Mouse (Mus musculus) c-Kit-positive CD71-negative TER-119-negative erythroid progenitor cells, embryonic 14.5 days (primary cell): ENCODE measurements around the gene Fev.
A peak's percentile ranks its signal among the peaks of the same experiment; 100 is the strongest.

Source experiments
- DNase-seq: peaks from one replicate; pipeline ENCODE4 v3.0.0-alpha.2; 2013; ENCODE audit warnings: low read depth

Fev gene

DNA sequence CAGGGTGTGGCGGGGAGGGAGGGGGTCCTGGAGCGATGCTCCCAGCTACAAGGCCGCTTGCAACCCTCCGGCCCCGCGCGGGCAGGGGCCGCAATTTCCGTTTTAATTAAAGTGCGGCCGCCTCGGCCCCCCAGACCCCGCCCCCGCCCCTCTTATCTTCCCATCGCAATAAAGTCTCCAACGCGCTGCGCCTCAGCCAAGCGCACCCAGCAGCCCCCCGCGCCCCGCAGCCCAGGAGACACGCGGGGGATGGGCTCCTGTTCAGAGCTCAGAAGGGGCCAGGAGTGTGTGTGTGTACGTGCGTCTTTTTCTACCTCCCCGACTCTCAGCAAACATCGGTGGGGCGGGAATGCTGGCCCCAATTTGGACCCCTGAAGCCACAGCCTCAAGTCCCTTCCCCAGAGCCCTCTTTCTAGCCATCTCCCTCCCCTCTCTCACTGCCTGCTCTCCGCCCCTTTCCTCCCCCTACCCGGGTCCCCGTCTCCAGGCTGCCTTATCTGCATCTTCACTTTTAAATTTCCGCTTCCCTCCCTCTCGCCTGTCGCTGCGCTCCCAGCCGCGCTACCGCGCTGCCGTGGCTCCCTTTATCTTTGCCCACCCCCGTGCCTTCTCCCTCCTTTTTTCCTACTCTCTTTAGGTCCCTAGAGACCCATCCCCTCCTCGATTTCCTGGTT is at the start of gene Fev:
Fev (minus strand) TSS at position 51 of the 674 bp plus-strand sequence.
- no peak for DNase-seq

DNA sequence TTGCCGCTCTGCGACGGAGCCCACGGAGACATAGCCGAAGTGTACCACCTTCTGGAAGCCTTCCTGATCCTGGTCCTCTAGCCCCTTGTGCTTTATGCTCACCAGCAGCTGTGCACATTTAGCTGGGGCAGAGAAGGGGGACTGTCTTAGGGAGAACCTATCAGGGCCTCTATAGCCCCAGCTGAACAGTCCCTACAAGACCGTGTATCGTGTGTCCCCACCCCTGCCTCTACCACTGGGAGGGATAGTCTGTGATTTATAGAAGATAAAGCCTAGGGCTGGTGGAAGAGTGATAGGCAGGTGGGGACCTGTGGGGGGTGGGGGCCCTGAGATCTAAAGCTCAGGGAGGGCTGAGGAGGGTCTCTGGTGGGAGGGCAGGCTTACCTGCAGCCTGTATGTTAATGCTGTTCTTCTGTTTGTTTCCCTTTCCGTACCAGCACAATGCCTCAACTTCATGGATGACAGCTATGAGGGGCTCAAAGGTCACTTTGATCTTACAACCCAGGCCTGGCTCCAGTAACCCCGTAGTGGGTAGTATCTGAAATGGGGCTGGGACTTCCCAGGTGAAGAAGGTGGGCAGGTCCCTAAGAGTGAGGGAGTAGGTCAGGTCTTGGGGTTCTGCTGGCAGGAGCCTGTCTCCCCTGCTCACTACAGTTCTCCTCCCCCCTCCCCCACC is 42.5 kb upstream of the Fev start:
- DNase-seq, result no peak

DNA sequence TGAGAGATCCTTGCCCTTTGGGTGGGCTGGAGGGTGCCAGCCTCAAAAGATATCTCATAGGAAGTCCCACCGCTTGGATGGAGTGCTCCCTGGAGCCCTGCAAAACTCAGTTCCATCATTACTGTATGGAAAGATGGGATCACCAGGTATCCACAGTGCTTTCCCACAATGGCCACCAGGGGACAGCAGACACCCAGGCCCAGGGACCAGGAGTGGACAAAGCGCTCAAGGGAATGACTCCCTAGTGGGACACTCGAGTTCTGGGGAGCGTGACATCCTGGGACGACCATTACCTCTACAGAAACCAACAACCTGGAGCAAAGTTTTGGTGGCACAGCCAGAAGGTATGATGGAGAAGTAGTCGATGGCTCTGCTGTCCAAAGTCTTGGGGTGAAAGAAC is 41.5 kb upstream of the Fev start:
- DNase-seq, result no peak

DNA sequence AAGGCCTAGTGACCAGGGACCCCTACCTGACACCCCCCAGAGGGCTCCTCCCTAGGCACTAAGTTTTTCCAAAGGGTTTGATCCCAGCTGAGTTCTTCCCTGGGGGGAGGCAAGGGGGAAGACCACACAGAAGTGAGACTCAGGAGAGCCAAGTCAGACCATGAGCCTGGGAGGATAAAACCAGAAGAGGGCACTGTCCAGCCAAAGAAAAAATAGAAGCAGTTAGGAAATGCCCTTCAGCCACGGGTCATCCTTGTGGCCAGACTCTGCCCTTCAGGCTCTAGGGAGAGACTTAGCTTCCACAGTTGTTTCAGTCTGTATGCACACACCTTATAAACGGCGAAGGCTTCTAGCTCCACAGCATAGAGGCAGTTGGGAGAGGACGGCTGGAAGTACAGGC is 39.2 kb upstream of the Fev start:
- DNase-seq, result no peak

DNA sequence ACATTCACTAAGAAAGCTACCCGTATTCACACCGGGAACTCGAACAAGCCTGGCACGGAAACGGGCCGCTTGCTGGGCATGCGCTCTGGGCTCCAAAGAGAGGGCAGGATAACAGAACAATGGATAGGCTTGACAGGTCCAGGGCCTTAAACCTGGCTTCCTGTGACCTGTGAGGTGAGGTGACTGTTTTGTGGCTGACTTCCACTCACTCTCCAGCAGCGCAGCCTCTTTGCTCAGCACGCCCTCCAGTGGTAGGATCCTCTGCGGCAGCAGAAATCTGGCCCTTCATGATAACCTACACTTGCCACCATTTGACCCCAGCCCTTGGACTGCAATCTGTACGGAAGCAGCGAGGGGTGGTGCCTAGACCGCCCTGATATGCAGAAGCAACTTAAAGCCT is 30.5 kb upstream of the Fev start:
- no peak for DNase-seq

DNA sequence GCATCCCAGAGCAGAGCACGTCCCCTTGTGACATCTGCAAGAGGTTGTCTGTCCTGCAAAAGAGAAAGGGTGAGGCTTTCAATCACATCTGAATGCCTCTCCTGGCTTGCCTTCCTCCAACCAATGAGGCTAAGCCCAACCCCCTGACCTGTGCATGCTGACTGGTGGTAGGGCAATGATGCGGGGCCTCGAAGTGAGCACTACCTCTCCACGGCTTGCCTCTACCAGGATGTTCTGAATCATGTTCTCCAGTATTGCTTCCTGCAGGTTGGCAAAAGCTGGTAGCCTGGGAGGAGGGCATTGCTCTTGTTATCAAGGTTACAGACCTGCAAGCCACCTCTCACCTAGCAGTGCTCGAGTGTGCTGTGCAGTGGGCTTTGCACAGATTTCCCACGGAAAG is 17.0 kb upstream of the Fev start:
- no peak for DNase-seq

DNA sequence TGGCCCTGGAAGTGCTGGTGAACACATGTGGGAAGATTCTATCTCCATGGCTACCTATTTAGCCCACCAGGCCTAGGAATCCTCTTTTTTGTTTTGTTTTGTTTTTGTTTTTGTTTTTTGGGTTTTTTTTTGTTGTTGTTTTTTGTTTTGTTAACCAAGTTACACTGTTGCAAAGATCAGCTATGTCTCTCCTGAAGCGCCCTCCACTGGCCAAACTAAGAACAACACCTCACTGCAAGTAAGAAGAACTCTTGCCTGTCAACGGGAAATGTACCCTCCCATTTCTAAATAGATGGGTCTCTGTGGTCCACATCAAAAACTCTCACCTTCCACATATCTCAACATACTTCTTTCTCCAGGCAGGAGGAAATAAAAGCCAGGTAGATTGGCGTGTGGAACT is 16.5 kb upstream of the Fev start:
- DNase-seq, result peak; percentile 51

DNA sequence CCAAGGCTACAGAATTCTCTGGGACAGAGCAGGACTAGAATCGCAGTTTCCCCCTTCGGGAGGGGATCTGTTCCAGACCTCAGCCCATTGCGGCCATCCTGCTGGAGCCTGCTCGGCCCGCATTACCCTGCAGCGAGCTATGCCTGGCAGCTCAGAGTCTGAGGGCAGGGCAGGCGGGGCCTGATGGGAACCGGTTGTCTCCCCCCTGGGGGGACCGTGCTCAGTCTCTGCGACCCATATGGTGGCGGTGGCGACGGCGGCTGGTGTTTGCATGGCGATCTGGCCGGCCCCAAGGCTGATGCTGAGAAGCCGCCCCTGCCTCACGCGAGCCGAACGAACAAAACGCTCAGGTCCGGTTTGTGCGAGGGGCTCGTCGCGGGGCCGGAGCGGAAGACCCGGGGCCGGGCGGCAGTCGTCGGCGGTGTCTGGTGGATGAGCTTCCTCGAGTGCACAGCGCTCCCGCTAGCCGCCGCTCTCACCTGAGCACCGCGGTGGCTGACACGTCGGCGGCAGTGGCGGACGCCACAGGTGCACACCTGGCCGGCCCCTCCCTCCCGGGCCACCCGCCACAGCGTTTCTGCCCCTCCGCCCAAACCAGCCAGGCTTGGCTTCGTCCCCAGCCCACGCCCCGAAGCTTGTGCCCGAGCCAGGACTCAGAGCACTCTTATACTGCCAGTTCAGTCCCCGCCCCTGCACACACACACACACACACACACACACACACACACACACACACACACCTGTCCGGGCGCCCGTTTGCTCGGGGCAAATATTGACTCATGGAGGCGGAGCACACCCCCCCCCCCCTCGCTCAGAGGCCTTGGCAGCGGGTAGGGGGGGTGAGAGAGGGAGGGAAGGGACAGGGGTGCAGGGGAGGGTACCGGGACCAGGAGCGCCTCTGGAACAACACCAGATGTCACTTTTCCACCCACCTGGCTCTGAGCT is 15.4 kb upstream of the Fev start:
- DNase-seq, result no peak

DNA sequence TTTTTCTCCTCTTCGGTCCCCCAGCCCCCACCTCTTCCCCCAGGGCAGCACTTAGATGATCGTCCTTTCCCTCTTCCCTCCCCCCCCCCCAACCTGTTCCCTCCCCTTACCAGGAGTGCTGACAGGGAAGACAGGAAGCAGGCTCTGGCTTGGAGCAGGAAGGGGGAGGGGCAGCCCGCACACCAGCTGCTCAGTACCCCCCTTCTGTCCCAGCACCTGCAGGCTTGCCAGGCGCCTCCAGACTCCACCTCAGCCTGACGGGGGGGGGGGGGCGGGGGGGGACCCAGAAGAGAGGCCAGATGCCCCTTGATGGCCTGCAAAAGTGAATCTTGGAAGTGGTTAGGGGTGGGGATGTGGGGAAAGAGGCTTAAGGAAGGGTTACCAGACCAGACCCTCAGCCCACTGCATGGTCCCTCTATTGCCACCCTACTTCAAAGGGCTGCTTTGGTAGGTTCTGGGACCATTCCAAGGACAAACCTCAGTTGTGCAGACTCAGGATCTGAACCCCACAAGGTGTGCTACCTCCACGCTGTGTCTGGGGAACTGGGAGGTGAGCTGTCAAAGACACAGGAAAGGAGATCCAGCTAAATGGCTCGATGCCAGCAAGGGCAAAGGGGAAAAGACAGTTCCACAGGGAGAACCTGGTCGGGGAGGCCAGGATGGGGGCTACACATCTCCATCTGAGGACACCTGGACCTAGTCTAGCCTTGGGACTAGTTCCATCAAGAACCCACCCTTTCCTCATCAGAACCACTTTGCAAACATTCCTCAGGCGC is 13.6 kb upstream of the Fev start:
- no peak for DNase-seq

DNA sequence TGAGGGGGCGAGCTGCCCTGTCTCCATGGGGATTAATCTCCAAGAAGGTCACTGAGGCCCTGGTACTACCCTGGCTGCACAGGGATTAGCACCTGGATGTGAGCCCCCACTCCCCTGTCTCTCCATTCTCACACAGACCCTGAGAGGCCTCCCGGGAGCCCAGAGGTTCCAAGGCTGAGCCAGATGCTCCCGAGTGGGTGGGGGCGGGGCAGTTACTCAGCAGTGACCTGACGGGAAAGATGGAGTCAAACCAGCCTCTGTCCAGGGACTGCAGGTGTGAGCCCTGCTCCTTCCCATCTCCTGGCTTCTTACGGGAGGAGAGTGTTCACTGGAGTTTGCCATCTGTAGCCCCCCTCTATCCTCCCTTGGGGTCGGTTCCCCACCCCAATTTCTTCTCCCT is 12.8 kb upstream of the Fev start:
- DNase-seq, result no peak

DNA sequence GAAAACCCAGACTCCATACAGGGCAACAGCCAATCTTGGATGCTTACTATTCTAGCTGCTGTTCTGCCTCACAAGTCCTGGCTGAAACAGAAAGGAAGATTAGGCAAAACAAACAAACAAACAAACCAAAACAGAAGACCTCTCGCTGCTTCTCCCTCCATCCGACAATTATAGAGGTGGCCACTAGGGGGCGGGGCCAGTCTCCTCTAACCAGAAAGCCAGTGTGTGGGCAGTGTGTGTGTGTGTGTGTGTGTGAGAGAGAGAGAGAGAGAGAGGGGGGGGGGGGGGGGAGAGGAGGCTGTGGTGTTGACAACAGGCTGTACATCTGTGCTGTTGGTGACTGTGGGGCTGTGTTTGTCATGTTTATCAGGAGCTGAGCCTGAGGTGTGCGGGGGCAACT is 9.7 kb upstream of the Fev start:
- peak; percentile 23 for DNase-seq

DNA sequence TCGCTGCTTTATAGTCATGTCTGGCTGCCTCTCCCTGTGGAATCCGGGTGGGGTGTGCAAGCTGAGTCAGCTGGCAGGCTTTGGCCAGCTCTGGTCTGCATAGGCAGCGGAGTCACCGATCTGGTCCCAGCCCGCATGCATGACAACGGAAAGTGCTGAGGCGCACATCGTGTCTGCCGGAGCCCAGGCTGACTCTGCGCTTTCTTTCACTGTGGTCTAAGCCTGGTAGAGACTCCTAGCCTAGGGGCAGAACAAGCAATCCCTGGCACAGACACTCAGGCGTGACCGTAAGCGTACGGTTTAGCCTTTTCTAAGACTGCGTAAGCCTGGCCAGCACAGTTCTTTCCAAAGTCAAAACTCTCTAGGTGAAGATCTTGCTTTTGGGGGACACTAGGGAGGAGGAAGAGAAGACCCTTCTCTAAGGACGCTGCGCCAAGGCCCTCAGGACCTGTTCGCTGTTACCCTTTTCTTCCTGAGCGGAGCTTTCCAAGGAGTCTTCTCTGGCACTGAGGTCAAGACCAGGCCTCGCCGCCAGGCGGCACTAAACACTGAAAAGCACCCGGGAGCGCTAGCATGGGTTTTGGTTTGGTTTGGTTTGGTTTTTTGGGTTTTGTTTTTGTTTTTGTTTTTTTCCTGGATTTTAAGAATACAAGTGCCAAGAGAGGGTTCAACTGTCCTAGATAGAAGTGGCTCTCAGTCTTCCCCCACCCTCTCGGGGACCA is 8.1 kb upstream of the Fev start, which contains the start of gene Cryba2:
Cryba2 (minus strand) TSS at position 10 of the 722 bp plus-strand sequence.
- DNase-seq, result no peak

DNA sequence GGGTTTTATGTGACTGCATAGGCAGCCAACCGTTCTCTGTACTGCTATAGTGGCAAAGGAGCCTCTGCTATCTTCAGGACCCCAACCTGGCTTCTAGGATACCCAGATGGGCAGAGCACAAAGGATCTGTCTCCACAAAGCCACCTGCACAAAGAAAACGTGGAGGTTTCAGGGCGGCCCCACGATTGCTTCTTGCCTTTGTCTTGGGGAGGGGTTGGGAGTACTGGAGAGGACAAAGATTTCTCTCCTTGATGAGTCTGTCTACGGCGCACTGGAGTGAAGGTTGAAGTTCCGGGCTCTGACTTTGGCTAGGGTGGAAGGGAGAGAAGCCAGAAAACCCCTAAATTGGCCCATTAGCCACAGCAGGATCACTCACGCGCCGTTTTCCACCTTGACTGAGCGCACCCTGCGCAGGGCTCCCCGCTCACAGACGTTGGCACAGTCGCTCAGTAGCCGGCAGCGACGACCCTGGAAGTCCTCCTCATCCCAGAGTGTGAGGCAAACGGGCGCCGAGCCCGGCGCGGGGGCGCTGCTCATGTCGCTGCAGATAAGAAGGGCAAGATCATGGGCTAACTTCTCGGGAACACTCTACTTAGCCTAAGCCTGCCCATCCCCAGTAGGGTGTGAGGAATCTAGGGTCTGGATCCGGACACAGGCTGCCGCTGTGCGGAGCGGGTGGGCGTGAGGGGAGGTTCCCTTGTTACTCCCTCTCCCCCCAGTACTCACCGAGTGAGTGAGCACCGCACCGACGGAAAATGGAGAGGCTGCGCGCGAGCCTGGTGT is 7.3 kb upstream of the Fev start:
- no peak for DNase-seq

DNA sequence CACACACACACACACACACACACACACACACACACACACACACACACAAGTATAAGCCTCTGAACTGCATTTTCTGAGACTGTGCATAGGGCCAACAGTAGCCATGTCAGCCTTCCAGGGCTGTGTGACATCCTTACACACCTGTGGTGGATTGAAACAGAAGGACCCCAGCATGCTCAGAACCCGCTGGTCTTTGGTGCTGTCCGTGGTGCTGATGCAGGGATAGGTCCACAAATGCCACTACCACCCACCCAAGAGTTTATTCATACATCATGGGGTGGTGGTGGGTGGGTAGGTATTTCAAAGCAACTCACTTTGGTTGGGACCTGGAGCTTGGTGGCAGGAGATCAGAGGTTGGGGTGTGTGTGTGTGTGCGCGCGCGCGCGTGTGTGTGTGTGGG is 6.3 kb upstream of the Fev start:
- peak; percentile 34 for DNase-seq

DNA sequence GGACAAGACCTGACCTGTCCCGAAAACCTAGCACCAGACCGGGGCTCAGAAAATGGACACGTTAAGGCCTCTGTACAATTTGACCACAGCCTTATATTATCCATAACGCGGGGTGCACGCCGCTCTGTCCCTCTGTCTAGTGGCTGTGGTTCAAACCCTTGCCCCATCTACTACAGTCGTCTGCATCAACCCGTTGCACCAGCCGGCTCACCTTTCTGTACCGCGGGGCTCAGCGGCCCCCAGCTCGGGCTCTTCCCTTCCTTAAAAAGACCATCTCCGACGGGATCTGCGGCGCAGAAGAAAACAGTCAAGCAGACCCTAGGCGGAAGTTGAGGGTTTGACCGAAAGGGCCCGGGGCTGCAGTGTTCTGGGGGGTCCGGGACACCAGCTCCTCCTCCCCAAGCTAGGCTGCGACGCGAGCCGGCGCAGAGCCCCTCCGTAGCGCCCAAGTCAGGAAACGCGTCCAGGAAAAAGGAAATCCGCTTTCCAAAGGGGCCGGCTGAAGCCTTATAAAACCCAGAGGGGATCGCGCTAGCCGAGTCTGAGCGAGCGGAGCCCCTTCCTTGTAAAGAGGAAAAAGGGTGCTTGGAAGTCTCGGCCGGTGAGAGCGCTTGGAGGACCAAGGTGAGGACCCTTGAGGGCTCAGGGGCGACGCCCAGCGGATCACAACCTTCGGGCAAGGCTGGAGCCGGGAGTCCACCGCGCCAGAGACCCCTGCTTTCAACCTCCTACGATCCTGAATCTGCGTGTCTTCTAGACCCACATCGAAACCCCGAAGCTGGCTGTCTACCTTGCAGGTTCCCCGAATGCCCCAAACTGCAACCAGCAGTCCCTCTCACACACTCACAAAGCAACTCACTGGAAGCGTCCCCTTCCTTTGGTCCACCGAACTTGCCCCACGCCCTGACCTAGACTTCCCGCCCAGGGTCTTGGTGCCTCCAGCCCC is 750 bp downstream of the Fev start:
- no peak for DNase-seq

DNA sequence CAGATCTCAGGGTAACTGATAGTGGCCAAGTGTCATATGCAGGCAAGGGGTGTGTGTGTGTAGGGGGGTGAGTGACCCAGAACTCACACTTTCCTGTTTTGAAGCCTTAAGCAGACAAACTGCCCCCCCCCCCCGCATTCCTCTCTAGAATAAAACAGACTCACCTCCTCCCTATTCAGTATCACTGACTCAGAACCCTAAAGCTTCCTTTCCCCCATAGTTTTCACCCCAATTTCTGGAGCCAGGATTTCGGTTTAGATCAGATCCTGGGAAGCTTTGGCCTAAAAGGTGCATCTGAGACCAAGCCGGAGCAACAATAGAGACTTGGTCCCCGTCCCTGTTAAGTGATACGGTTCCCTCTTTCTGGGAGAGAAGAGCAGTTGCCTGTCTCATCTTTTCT is 1.8 kb downstream of the Fev start:
- no peak for DNase-seq

DNA sequence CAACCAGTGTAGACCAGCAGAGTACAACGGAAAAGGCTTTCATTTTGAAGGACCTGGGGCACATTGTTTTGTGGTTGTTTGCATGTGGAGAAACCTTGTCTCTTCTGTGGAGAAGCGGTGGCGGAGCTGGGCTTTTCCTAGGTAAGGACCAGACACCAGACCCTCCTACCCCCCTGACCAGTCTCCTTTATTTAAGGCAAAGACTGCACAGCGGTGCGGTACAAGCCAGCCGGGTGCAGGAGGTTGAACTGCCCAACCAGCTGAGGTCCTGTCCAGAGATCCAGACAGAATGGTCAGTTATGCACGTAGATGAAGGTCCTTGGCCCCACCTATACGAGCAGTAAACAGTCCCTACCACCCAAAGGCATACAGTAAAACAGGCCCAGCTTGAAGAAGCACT is 2.4 kb downstream of the Fev start:
- DNase-seq, result no peak

DNA sequence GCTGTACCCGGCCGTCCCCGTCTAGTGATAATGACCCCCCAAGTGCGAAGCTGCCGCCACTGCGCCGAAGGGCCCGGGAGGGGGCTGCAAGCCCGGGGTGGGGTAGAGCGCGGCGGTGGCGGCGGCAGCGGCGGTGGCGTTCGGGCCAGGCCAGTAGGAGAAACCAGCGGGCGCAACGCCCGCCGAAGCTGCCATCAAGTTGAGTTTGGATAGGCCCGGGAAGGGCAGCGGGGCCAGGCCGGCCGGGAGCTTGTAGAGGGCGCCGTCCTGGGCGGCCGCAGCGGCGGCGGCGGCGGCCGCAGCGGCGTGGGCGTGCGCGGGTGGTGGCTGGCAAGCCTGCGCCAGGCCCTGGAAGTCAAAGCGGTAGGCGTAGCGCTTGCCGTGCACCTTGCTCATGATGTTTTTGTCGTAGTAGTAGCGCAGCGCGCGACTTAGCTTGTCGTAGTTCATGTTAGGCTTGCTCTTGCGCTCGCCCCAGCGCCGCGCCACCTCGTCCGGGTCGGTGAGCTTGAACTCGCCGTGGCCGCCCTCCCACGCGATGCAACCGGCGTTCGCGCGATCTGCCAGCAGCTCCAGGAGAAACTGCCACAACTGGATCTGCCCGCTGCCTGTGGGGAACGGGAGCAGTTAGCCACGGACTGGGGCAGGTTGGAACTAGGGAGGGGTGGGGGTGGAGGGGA is 3.0 kb downstream of the Fev start:
- no peak for DNase-seq
